Mouse (Mus musculus) liver, postnatal 0 days (tissue): Measurements from ENCODE around the gene Arcn1. TPM values are rescaled to one million over a fixed set of nuclear protein-coding genes. Genes with fewer than 3 reads are reported as not detected.

Source experiments
- ATAC-seq: fragments of 200-750 bp; cut with Nextera tagmentation; 2 replicates; pipeline ENCODE4 v1.8.0; 2017; ENCODE audit warnings: mild to moderate bottlenecking, moderate library complexity
- DNase-seq: peaks from one replicate; pipeline ENCODE4 v3.0.0-alpha.2; 2016
- H3K27ac ChIP-seq: fragments of 300-500 bp; sonication (generic); 2 replicates; pipeline ENCODE4 v1.5.1; 2014; ENCODE audit warnings: antibody characterized with exemption, moderate library complexity, mild to moderate bottlenecking, low read depth
- H3K27me3 ChIP-seq: fragments of 300-500 bp; sonication (generic); 2 replicates; pipeline ENCODE4 v1.6.1; 2014; ENCODE audit warnings: low read length, control low read depth, mixed read lengths; ENCODE audit not compliant: insufficient read depth
- H3K36me3 ChIP-seq: fragments of 300-500 bp; sonication (generic); replicated peaks from 2 replicates; pipeline ENCODE4 v1.6.1; 2014; ENCODE audit warnings: mild to moderate bottlenecking, control low read depth, low read length, moderate library complexity, mixed read lengths; ENCODE audit not compliant: insufficient read depth
- H3K4me1 ChIP-seq: fragments of 300-500 bp; sonication (generic); 2 replicates; pipeline ENCODE4 v1.6.1; 2014; ENCODE audit warnings: antibody characterized with exemption, mild to moderate bottlenecking, control low read depth; ENCODE audit not compliant: insufficient read depth
- H3K4me2 ChIP-seq: fragments of 300-500 bp; sonication (generic); 2 replicates; pipeline ENCODE4 v1.6.1; 2014; ENCODE audit warnings: low read depth, mild to moderate bottlenecking, low read length, moderate library complexity, mixed read lengths
- H3K4me3 ChIP-seq: fragments of 300-500 bp; sonication (generic); 2 replicates; pipeline ENCODE4 v1.5.1; 2014; ENCODE audit warnings: low read depth, low read length
- H3K9ac ChIP-seq: fragments of 300-500 bp; sonication (generic); replicated peaks from 2 replicates; pipeline ENCODE4 v1.6.1; 2014; ENCODE audit warnings: mild to moderate bottlenecking, moderate library complexity
- H3K9me3 ChIP-seq: fragments of 300-500 bp; sonication (generic); 2 replicates; pipeline ENCODE4 v1.6.1; 2016; ENCODE audit warnings: mild to moderate bottlenecking, control low read depth, low read length, mixed read lengths
- CTCF ChIP-seq: sonication (generic); IDR thresholded peaks from 2 replicates; pipeline ENCODE4 v1.5.1; 2016; ENCODE audit warnings: antibody characterized with exemption, low read depth
- EP300 ChIP-seq: IDR thresholded peaks from 2 replicates; pipeline ENCODE4 v1.6.1; 2016; ENCODE audit warnings: antibody characterized with exemption, low read depth, mild to moderate bottlenecking
- WGBS: fragments of 180-500 bp; shearing (Covaris S2); extraction: QIAGEN DNeasy Blood & Tissue Kit; methylation state at CpG from one replicate; pipeline ENCODE4 v1.1.7; 2014; ENCODE audit not compliant: insufficient replicate concordance; 5-methylcytosine and 5-hydroxymethylcytosine counted together
- polyA plus RNA-seq: library from polyadenylated mRNA; unstranded; fragments of >200 nt; fragmentation: Nextera tagmentation; extraction: Ambion mirVana; gene quantifications from 2 replicates; pipeline ENCODE4 v1.2.1, GENCODE M21; 2015

Gene Arcn1
- polyA plus RNA-seq, 1 experiment from 2014 or later = 58.4 TPM

GRCm38 (mm10) chr9:44804678-44805077, 37.0 kb upstream of the Arcn1 start:
- 88% methylated on average over 10 of the region's 10 CpGs for WGBS
- peaks cover 8% of the 10 kb centered on the region for H3K4me1 ChIP-seq
- peaks cover 45% of the 10 kb centered on the region for H3K36me3 ChIP-seq
- H3K4me3 ChIP-seq = no peak overlapping the region
- H3K27me3 ChIP-seq = peaks cover 3% of the 10 kb centered on the region; the same call in 1 of the 2 replicates
- TF ChIP-seq CTCF = no peak
- TF ChIP-seq EP300 = no peak
- H3K4me2 ChIP-seq = no peak overlapping the region
- DNase-seq = no peak
- H3K9ac ChIP-seq = no peak overlapping the region
- no peak overlapping the region for H3K27ac ChIP-seq
- no peak for ATAC-seq
- no peaks in the 10 kb centered on the region for H3K9me3 ChIP-seq

DNA sequence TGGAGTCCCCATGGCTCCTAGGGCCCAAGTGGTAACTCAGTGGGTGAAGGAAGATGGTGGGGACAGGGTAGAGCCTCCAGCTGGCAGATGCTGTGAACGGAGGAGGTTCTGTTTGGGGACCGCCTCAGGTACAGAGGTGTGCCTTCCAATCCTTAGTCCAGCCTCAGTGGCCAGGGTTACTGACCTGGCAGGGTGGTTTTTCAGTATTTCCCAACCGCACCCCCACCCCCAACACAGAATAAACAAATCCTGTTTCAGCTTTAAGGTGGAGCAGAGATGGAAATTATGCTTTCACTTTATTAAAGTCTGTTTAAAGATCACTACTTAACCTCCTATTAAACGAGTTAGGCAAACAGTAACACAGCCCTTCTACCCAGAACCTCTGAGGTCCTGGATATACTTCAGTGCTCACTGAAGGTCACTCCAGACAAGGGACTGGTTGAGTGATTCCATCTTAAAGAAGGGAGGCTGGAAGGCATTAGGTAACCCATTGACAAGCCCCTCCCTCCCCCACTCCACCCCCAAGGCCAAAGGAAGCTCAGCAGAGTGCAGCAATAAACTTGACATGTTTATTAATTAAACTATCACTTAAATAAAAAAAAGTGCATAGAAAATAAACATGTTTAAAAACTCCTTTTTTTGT, 35.3 kb upstream of the Arcn1 start, which contains the start of gene Ttc36:
Ttc36 (minus strand) TSS at position 265 of the 643 bp plus-strand sequence.
- peaks cover 30% of the 10 kb centered on the region for H3K36me3 ChIP-seq
- peak within 1 kb of the TSS; percentile 60 for H3K9ac ChIP-seq
- ATAC-seq (peak; percentile 72), DNase-seq (peak; percentile 77)
- peaks cover 10% of the 10 kb centered on the region for H3K27me3 ChIP-seq
- H3K4me1 ChIP-seq = peaks cover 19% of the 10 kb centered on the region
- H3K9me3 ChIP-seq = no peaks in the 10 kb centered on the region
- 47% methylated on average over 4 of the region's 4 CpGs for WGBS
- peak within 1 kb of the TSS; percentile 88 for H3K27ac ChIP-seq
- peak within 1 kb of the TSS; percentile 45 for H3K4me3 ChIP-seq
- H3K4me2 ChIP-seq = peak within 1 kb of the TSS; percentile 88
- TF ChIP-seq CTCF (no peak), EP300 (peak; percentile 54; the same call in 1 of the 2 replicates)

DNA sequence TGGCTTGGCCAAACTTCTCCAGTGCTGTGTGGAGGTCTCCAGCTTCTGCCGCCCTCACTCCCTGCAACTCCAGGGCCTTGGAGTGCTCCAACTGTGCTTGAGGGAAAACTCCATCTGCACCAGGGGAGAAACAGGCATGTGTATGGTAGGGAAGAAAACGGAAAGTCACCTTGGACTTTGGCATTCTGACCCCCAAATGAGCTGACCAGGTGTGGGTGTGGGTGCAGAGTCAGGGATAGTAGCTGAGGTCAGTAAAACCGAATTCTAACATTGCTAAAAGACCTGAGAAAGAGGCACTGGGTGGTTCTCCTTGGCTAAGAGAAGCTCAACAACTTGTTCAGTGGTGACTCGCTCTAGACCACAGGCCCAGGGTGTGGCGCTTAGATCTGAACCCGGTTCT, 34.0 kb upstream of the Arcn1 start:
- peaks cover 18% of the 10 kb centered on the region for H3K36me3 ChIP-seq
- DNase-seq = no peak
- no peak for ATAC-seq
- TF ChIP-seq EP300 (no peak), CTCF (no peak)
- WGBS = 50% methylated on average over 6 of the region's 6 CpGs
- H3K9ac ChIP-seq = peak overlapping the region; percentile 60
- H3K27ac ChIP-seq = peak overlapping the region; percentile 88
- peaks cover 19% of the 10 kb centered on the region for H3K4me1 ChIP-seq
- no peaks in the 10 kb centered on the region for H3K9me3 ChIP-seq
- peak overlapping the region; percentile 88 for H3K4me2 ChIP-seq
- H3K27me3 ChIP-seq = peaks cover 10% of the 10 kb centered on the region
- H3K4me3 ChIP-seq = peak overlapping the region; percentile 45

GRCm38 (mm10) chr9:44799958-44800324, 32.3 kb upstream of the Arcn1 start:
- peak overlapping the region; percentile 60 for H3K9ac ChIP-seq
- peak overlapping the region; percentile 88 for H3K4me2 ChIP-seq
- H3K4me3 ChIP-seq = peak overlapping the region; percentile 45
- peak overlapping the region; percentile 88 for H3K27ac ChIP-seq
- H3K36me3 ChIP-seq = peaks cover 3% of the 10 kb centered on the region; the same call in 1 of the 2 replicates
- WGBS = 27% methylated on average over 9 of the region's 9 CpGs
- H3K9me3 ChIP-seq = no peaks in the 10 kb centered on the region
- H3K4me1 ChIP-seq = peaks cover 19% of the 10 kb centered on the region
- DNase-seq (no peak), ATAC-seq (no peak)
- no peak for TF ChIP-seq EP300
- no peak for TF ChIP-seq CTCF
- H3K27me3 ChIP-seq = peaks cover 10% of the 10 kb centered on the region

- H3K27ac ChIP-seq = peak within 1 kb of the TSS; percentile 88
- peak within 1 kb of the TSS; percentile 60 for H3K9ac ChIP-seq
- no peaks in the 10 kb centered on the region for H3K9me3 ChIP-seq
- H3K4me2 ChIP-seq = peak within 1 kb of the TSS; percentile 88
- H3K4me3 ChIP-seq = peak within 1 kb of the TSS; percentile 45
- 1% methylated on average over 69 of the region's 75 CpGs for WGBS
- 0 out of 2 replicates have a peak, but pooled peaks cover 6% of the 10 kb centered on the region for H3K36me3 ChIP-seq
- peaks cover 19% of the 10 kb centered on the region for H3K4me1 ChIP-seq
- H3K27me3 ChIP-seq = peaks cover 10% of the 10 kb centered on the region
- peak; percentile 84 for ATAC-seq
- no peak for TF ChIP-seq CTCF
- peak; percentile 59; the same call in 1 of the 2 replicates for TF ChIP-seq EP300
- DNase-seq = peak; percentile 89
Measured at GRCm38 (mm10) chr9:44799102-44799957, 31.7 kb upstream of the Arcn1 start, which contains the start of gene Tmem25. Gene Tmem25, minus strand, starts transcription at chr9:44799307.

GRCm38 (mm10) chr9:44798298-44798697, 30.7 kb upstream of the Arcn1 start:
- H3K36me3 ChIP-seq = 0 out of 2 replicates have a peak, but pooled peaks cover 6% of the 10 kb centered on the region
- no peak for TF ChIP-seq EP300
- TF ChIP-seq CTCF = no peak
- H3K27me3 ChIP-seq = peaks cover 10% of the 10 kb centered on the region
- no peak overlapping the region for H3K9ac ChIP-seq
- WGBS = 54% methylated on average over 7 of the region's 7 CpGs
- no peak for ATAC-seq
- no peak overlapping the region for H3K4me3 ChIP-seq
- no peak overlapping the region for H3K27ac ChIP-seq
- no peaks in the 10 kb centered on the region for H3K9me3 ChIP-seq
- DNase-seq = no peak
- H3K4me2 ChIP-seq = peak overlapping the region; percentile 88; the same call in 1 of the 2 replicates
- H3K4me1 ChIP-seq = peaks cover 19% of the 10 kb centered on the region
